Mouse (Mus musculus) cerebellum, adult 11 months (tissue): ENCODE measurements around the gene Caml.
A peak's percentile ranks its signal among the peaks of the same experiment; 100 is the strongest.
"Not testable (repeated sequence)": the region's sequence is repeated elsewhere in the genome, so short reads cannot be mapped to it uniquely, and the experiment has no call there.

Experiments
- DNase-seq: peaks from one replicate; pipeline ENCODE4 v3.0.0; 2022

The Caml gene

GRCm38 (mm10) chr13:55622649-55623541, at the start of gene Caml:
Gene Caml (plus strand): TSS chr13:55623005.
- peak; percentile 84 for DNase-seq

GRCm38 (mm10) chr13:55573432-55573831, 49.4 kb upstream of the Caml start, which contains the start of gene Tmed9:
Gene Tmed9 (plus strand): TSS chr13:55573732.
- DNase-seq, result no peak

DNA sequence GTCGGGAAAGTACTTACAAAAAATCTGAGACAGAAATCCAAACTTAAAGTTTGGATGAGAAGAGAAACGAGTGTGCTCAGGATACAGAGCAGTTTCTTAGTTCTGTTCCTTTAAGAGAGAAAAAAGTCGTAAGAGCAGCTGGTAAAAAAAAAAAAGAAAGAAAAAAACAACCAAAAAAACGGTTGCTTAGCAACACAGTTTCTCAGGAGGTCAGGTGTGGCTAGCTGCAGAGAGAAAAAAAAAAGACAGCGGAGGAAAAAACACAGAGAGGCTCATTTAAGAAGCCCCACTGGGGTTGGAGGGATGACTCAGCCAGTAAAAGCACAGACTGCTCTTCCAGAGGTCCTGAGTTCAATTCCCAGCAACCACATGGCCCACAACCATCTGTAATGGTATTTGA, 48.5 kb upstream of the Caml start:
- no peak for DNase-seq

- DNase-seq, result no peak
Observed at GRCm38 (mm10) chr13:55575932-55576331, 46.9 kb upstream of the Caml start.

DNA sequence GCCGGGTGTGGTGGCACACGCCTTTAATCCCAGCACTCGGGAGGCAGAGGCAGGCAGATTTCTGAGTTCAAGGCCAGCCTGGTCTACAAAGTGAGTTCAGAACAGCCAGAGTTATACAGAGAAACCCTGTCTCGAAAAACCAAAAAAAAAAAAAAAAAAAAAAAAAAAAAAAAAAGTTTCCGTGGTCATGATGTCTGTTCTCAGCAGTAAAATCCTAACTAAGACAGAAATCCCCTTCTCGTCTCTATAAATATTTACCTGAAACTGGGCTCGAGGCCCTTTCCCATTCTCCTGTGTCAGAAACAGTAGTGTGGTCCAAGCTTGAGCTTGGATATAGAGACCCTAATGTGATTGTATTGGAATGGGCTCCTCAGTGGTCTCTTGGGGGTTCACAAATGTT, 45.9 kb upstream of the Caml start:
- DNase-seq, result not testable (repeated sequence)

DNA sequence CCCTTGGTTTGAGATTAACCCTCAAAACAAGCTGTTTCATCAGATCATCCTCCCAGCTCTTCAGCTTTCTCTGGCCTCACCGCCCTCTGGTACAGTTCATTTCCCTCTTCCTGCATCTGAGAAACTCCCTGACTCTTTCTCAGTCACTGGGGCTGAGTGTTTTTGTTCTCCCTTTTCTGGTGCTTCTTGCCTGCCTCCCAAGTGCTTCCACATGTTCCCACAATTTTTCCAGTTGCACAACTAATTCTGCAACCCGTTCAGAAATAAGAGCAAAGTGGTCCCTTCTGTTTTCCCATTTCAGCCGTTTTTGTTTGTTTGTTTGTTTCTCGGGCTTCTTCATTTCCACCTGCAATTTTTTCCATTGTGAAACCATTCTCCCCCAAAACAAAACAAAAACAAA, 44.7 kb upstream of the Caml start:
- DNase-seq, result no peak

DNA sequence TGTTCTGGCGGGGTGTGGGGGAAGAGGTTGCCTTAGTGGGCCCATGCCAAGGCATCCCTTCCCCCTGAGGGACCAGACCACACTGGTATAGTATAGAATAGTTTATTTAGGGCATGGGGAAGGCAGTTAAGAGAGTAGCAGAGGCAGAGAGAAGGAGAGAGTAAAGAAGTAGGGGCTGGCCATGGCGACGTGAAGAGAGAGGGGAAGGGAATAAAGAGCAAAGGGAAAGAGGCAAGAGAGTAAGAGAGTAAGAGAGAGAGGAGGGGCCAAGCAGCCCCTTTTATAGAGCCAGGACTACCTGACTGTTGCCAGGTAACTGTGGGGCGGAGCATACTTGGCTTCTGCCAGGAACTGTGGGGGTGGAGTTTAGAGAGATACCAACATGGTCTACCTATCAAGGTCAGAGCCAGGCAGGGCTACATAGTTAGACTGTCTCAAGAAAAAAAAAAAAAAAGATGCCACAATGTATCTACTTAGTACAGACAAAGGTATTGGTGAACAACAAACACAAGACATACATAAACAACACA, 30.8 kb upstream of the Caml start:
- no peak for DNase-seq

- peak; percentile 96 for DNase-seq
Observed at GRCm38 (mm10) chr13:55592512-55593253, 30.1 kb upstream of the Caml start.

DNA sequence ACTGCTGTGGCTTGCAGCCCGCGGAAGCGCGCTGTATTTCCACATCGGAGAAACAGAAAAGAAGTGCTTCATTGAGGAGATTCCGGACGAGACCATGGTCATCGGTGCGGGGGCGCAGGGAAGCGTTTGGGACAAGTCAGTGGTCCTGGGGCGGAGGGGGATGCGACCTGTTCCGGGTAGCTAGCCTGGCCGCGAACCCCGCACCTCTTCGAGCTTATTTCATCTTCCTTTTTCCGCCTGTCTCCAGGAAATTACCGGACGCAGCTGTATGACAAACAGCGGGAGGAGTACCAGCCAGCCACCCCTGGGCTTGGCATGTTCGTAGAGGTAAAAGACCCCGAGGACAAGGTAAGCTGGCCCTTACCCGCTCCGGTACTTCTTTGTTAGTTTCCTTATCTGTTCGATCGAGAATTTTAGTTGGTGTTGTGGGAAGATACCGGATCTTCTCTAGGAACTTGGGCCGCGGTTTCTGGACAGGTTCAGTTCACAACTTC, 29.5 kb upstream of the Caml start:
- no peak for DNase-seq

GRCm38 (mm10) chr13:55595375-55595774, 27.4 kb upstream of the Caml start:
- DNase-seq, result peak; percentile 56

GRCm38 (mm10) chr13:55596802-55597201, 26.0 kb upstream of the Caml start:
- no peak for DNase-seq

DNA sequence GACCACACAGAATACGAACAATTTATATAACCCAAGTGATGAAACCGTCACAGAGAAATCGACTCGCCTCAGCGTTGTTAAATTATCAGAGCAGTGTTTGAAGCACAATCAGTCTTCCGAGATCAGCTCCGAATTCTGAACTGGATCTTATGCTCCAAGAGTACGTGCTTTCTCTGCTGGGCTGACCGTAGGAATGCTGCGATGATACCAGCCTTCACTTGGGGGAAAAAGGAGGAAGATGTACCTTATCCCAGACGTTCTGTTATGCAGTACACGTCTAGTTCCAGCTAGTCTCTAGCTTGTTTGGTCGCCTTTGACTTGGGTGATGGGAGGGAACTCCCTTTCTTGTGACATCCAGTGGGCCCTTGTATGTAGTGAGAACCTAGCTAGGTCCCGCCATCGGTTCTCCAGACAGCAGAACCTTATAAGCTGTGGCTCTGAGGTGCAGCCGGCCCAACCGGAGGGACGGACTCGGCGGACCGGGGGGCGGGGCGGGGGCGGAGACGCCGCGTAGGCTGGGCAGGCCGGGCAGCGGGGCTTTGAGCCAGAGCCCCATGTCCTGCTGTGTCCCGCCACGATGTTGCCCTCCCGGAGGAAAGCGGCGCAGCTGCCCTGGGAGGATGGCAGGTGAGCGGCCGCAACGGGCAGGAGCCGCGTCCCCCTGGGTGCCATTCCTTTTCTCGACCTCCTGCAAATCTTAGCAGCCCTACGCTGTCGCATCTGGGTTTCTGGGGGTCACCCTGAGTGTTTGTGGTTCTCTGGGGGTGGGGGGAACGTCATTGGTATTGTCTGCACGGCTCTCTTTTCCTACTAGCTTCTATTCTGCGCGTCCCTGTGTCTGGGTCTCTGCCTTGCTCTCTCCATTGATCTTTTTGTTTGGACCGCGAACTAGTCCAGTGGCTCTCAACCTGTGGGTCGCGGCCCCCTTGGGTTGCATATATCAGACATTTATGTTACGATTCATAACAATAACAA, 23.0 kb upstream of the Caml start, which contains the start of gene B4galt7:
TSS of gene B4galt7 (plus strand) at position 331 of the 975 bp plus-strand sequence.
- peak; percentile 82 for DNase-seq

DNA sequence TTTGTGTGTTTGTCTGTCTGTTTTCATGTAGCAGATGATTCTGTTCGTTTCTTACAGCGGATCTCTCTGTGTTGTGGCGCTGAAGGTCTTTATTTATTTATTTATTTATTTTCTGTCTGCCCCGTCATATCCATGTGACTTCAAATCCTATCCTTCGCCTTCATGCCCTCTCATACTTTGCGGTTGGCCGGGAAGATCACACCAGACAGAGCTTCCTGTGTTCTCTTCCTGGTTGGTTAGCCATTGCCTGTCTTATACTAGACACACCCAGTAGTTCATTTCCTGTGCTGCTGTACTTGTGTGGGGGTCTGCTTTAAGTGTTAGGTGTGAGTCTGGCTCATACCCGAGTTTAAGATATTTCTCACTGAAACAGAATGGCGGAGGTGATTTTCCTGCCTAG, 22.1 kb upstream of the Caml start:
- DNase-seq, result no peak

DNA sequence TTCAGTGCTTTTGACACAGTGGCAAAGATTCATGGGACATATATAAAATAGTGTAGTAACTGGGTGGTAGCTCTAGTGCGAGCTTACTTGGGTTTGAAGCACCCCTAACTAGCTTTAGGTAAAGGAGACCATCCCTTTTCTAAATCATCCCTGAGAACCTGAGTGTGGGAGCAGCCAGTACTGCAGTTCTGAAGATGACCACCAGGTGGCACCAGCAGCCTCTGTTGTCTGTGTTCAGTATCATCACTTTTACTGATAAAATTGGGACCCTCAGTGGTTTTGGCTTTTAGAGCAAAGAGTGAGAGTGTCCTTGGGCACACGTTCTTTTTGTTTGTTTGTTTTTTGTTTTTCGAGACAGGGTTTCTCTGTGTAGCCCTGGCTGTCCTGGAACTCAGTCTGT, 21.2 kb upstream of the Caml start:
- peak; percentile 72 for DNase-seq

GRCm38 (mm10) chr13:55604606-55605005, 18.2 kb upstream of the Caml start:
- no peak for DNase-seq

DNA sequence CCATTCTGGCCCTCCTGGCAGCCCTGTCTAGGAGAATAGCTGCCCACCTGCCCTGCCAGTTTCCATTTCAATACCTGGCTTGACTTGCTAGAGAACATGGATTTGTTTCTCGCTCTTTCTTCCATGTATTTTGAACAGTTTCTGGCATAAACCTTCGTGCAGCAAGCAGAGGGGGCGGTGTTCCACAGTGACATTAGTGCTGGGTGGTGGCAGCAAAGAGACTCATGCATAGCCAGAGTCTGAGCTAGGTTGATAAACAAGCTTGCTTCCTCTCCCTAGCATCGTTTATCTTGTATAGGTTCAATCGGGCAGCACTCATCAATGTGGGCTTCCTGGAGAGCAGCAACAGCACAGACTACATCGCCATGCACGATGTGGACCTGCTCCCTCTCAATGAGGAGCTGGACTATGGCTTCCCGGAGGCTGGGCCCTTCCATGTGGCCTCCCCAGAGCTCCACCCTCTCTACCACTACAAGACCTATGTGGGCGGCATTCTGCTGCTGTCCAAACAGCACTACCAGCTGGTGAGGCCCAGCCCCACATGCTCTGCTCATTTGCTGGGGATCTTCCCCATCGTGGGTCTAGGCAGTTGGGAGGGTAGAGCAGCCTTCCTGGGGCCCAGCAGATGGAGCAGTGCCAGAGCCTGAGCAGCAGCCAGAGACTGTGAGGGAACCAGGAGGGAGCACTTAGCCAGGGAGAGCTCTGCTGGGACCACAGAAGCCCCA, 15.7 kb upstream of the Caml start:
- DNase-seq, result no peak

DNA sequence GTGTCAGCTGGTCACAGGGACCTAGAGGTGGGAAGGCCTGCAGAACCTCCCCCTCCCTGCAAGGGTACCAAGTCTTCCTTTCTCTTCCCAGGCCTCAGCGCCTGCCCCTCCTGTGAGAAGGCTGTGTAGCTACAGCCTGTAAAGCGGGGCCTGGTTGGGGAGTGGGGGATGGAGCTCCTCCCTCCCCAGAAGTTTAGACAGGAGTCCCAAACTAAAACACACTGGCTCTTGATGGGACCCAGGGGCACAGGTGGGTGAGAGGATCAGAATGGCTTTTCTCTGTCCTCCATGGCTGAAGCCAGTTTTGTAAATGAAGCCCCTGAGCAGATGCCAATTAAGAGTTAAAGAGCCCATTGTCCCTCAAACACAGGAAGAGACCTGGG, 15.2 kb upstream of the Caml start:
- DNase-seq, result no peak

DNA sequence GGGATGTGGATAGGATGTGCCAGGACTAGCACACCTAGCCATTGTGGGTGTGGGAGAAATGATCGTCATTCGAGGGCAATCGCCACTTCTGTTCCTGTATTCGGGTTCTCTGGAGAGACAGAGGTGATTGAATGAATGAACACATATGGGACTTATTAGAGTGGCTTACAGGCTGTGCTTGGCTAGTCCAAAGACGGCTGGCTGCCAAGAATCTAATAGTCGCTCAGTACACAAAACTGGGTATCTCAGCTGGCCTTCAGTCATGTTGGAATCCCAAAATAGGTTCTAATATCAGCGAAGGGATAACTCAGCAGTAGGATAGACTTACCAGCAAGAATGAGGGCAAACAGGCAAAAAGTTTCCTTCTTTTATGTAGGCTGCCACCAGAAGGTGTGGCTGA, 10.8 kb upstream of the Caml start:
- no peak for DNase-seq

GRCm38 (mm10) chr13:55613471-55613870, 9.3 kb upstream of the Caml start:
- DNase-seq, result no peak

DNA sequence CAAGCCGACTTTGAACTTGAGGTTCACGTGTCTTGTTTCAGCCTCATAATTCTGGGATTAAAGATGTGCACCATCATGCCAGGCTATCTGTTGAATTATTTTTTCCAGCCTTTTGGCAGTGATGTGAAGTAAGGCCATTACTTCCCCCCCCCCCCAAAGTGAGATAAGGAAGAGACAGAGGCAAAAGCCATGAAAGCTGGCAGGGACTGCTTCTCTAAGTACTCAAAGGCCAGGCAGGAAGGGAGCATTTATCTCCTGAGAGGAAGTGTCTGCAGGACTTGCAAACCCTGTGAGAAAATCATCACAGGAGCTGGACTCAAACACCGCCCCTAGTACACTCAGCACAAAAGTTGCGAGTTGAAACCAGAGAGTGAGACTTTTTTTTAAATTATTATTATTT, 3.5 kb upstream of the Caml start:
- no peak for DNase-seq

DNA sequence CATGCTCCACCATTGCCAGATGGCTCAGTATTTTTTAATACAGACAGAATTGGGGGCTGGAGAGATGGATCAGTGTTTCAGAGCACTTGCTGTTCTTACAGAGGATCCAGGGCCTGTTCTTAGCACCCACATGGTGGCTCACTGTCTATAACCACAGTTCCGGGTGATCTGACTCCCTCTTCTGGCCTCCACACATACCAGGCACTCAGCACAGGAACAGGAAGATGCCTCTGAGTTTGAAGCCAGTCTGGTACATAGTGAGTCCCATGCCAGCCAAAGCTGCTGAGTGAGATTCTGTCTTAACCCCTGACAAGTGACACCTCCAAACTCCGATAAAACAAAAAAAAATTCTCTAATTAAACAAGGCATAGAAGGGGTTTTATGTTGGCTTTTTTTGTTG, 2.5 kb upstream of the Caml start:
- no peak for DNase-seq
